Mouse (Mus musculus): Measurements from ENCODE around the gene Amn1. TPM values are rescaled to one million over a fixed set of nuclear protein-coding genes. Genes with fewer than 3 reads are reported as not detected.
"Not testable (repeated sequence)": the region's sequence is repeated elsewhere in the genome, so short reads cannot be mapped to it uniquely, and the experiment has no call there.

The Amn1 gene
- polyA plus RNA-seq, 1 experiment from 2014 or later: 36.0 TPM

GRCm38 (mm10) chr6:149137936-149138335, 50.6 kb downstream of the Amn1 start:
- Histone ChIP-seq H3K4me3 (replicated peaks; ENCODE audit: low read depth, low read length) (no peak overlapping the region), H3K4me2 (ENCODE audit: low read length) (no peak overlapping the region), H3K27me3 (ENCODE audit: insufficient read depth, low read length) (no peaks in the 10 kb centered on the region), H3K9ac (ENCODE audit: low read depth, low read length) (no peak overlapping the region), H3K27ac (no peak overlapping the region), H3K4me1 (replicated peaks; ENCODE audit: insufficient read depth, low read length) (peaks cover 12% of the 10 kb centered on the region; the same call in 1 of the 2 replicates), H3K9me3 (replicated peaks; ENCODE audit: low read length) (no peaks in the 10 kb centered on the region), H3K36me3 (ENCODE audit: insufficient read depth, low read length) (no peaks in the 10 kb centered on the region)
- TF ChIP-seq CTCF (IDR thresholded peaks at IDR 0.05; ENCODE audit: low read depth): no peak
- WGBS: 39% methylated on average over 2 of the region's 2 CpGs
- DNase-seq (ENCODE audit: low spot score) (no peak), ATAC-seq (replicated peaks; ENCODE audit: low FRiP score, low read depth) (no peak)

- Histone ChIP-seq H3K36me3 (ENCODE audit: insufficient read depth, low read length) (no peaks in the 10 kb centered on the region), H3K27ac (no peak overlapping the region), H3K9ac (ENCODE audit: low read depth, low read length) (no peak overlapping the region), H3K27me3 (ENCODE audit: insufficient read depth, low read length) (no peaks in the 10 kb centered on the region), H3K4me1 (replicated peaks; ENCODE audit: insufficient read depth, low read length) (peaks cover 12% of the 10 kb centered on the region; the same call in 1 of the 2 replicates), H3K4me3 (replicated peaks; ENCODE audit: low read depth, low read length) (no peak overlapping the region), H3K4me2 (ENCODE audit: low read length) (no peak overlapping the region), H3K9me3 (replicated peaks; ENCODE audit: low read length) (no peaks in the 10 kb centered on the region)
- no peak for ATAC-seq (replicated peaks; ENCODE audit: low FRiP score, low read depth)
- no peak for DNase-seq (ENCODE audit: low spot score)
- TF ChIP-seq CTCF (IDR thresholded peaks at IDR 0.05; ENCODE audit: low read depth): no peak
- 77% methylated on average over 6 of the region's 6 CpGs for WGBS
Observed at GRCm38 (mm10) chr6:149135631-149136030, 52.9 kb downstream of the Amn1 start.

- no peak overlapping the region for H3K9ac ChIP-seq (ENCODE audit: low read depth, low read length)
- H3K27me3 ChIP-seq (ENCODE audit: insufficient read depth, low read length): no peaks in the 10 kb centered on the region
- DNase-seq (ENCODE audit: low spot score): no peak
- ATAC-seq (replicated peaks; ENCODE audit: low FRiP score, low read depth): no peak
- H3K4me2 ChIP-seq (ENCODE audit: low read length): no peak overlapping the region
- H3K4me1 ChIP-seq (replicated peaks; ENCODE audit: insufficient read depth, low read length): peaks cover 12% of the 10 kb centered on the region; the same call in 1 of the 2 replicates
- no peak overlapping the region for H3K4me3 ChIP-seq (replicated peaks; ENCODE audit: low read depth, low read length)
- no peaks in the 10 kb centered on the region for H3K36me3 ChIP-seq (ENCODE audit: insufficient read depth, low read length)
- TF ChIP-seq CTCF (IDR thresholded peaks at IDR 0.05; ENCODE audit: low read depth): no peak
- peak overlapping the region; percentile 54; the same call in 1 of the 2 replicates for H3K27ac ChIP-seq
- WGBS: 9% methylated on average over 5 of the region's 5 CpGs
- H3K9me3 ChIP-seq (replicated peaks; ENCODE audit: low read length): no peaks in the 10 kb centered on the region
Observed at GRCm38 (mm10) chr6:149134391-149135150, 53.9 kb downstream of the Amn1 start.

- no peak overlapping the region for H3K9ac ChIP-seq (ENCODE audit: low read depth, low read length)
- ATAC-seq (replicated peaks; ENCODE audit: low FRiP score, low read depth) (peak; percentile 65; the same call in 1 of the 2 replicates), DNase-seq (ENCODE audit: low spot score) (peak; percentile 95)
- no peak overlapping the region for H3K27ac ChIP-seq
- peak; percentile 87 for TF ChIP-seq CTCF (IDR thresholded peaks at IDR 0.05; ENCODE audit: low read depth)
- no peak overlapping the region for H3K4me3 ChIP-seq (replicated peaks; ENCODE audit: low read depth, low read length)
- H3K4me2 ChIP-seq (ENCODE audit: low read length): no peak overlapping the region
- H3K4me1 ChIP-seq (replicated peaks; ENCODE audit: insufficient read depth, low read length): peaks cover 12% of the 10 kb centered on the region; the same call in 1 of the 2 replicates
- H3K27me3 ChIP-seq (ENCODE audit: insufficient read depth, low read length): no peaks in the 10 kb centered on the region
- 24% methylated on average over 5 of the region's 5 CpGs for WGBS
- H3K9me3 ChIP-seq (replicated peaks; ENCODE audit: low read length): no peaks in the 10 kb centered on the region
- no peaks in the 10 kb centered on the region for H3K36me3 ChIP-seq (ENCODE audit: insufficient read depth, low read length)
Observed at GRCm38 (mm10) chr6:149132311-149133077, 56.0 kb downstream of the Amn1 start.

GRCm38 (mm10) chr6:149131111-149131510, 57.4 kb downstream of the Amn1 start:
- H3K9ac ChIP-seq (ENCODE audit: low read depth, low read length): no peak overlapping the region
- TF ChIP-seq CTCF (IDR thresholded peaks at IDR 0.05; ENCODE audit: low read depth): no peak
- H3K27ac ChIP-seq: no peak overlapping the region
- no peak overlapping the region for H3K4me2 ChIP-seq (ENCODE audit: low read length)
- H3K9me3 ChIP-seq (replicated peaks; ENCODE audit: low read length): no peaks in the 10 kb centered on the region
- ATAC-seq (replicated peaks; ENCODE audit: low FRiP score, low read depth): no peak
- DNase-seq (ENCODE audit: low spot score): no peak
- H3K4me1 ChIP-seq (replicated peaks; ENCODE audit: insufficient read depth, low read length): peaks cover 12% of the 10 kb centered on the region; the same call in 1 of the 2 replicates
- H3K36me3 ChIP-seq (ENCODE audit: insufficient read depth, low read length): no peaks in the 10 kb centered on the region
- H3K4me3 ChIP-seq (replicated peaks; ENCODE audit: low read depth, low read length): no peak overlapping the region
- H3K27me3 ChIP-seq (ENCODE audit: insufficient read depth, low read length): no peaks in the 10 kb centered on the region
- 23% methylated on average over 3 of the region's 3 CpGs for WGBS

- H3K27ac ChIP-seq; H3K4me1 ChIP-seq (replicated peaks; ENCODE audit: insufficient read depth, low read length); DNase-seq (ENCODE audit: low spot score); H3K4me2 ChIP-seq (ENCODE audit: low read length); H3K36me3 ChIP-seq (ENCODE audit: insufficient read depth, low read length); H3K27me3 ChIP-seq (ENCODE audit: insufficient read depth, low read length); H3K4me3 ChIP-seq (replicated peaks; ENCODE audit: low read depth, low read length); H3K9ac ChIP-seq (ENCODE audit: low read depth, low read length); H3K9me3 ChIP-seq (replicated peaks; ENCODE audit: low read length); ATAC-seq (replicated peaks; ENCODE audit: low FRiP score, low read depth): not testable (repeated sequence)
- 92% methylated on average over 8 of the region's 8 CpGs for WGBS
Observed at GRCm38 (mm10) chr6:149129870-149130269, 58.6 kb downstream of the Amn1 start, which contains the start of gene Gm10203. Gm10203 (plus strand) TSS chr6:149130170.
